ENCODE assay signal across 8 mouse cellular contexts in genomic region chr11:5059704-5060156, GRCm38 (mm10). TPM values are rescaled to one million over a fixed set of nuclear protein-coding genes. Genes with fewer than 3 reads are reported as not detected.
DNase-seq lines count a peak whose midpoint lies in the region; ATAC-seq and TF ChIP-seq lines count a peak whose summit lies in the region.

No protein-coding gene starts in this region.

- H3K27ac ChIP-seq in forebrain, embryonic 13.5 days, result no peak overlapping the region
- no peak overlapping the region for H3K27ac ChIP-seq in midbrain, postnatal 0 days (ENCODE audit: low read depth, low read length)

- peak; percentile 90 for TF ChIP-seq CTCF in midbrain, postnatal 0 days (IDR thresholded peaks at IDR 0.05)

- H3K4me3 ChIP-seq in forebrain, embryonic 13.5 days, result no peak overlapping the region
- no peak overlapping the region for H3K4me3 ChIP-seq in midbrain, postnatal 0 days (ENCODE audit: low read depth, low read length)

- peaks cover 95% of the 10 kb centered on the region for H3K27me3 ChIP-seq in forebrain, embryonic 13.5 days
- peaks cover 46% of the 10 kb centered on the region for H3K27me3 ChIP-seq in midbrain, postnatal 0 days (ENCODE audit: insufficient read depth, low read length)

- H3K36me3 ChIP-seq in forebrain, embryonic 13.5 days (ENCODE audit: poor library complexity, severe bottlenecking), result 0 out of 2 replicates have a peak, but pooled peaks cover 5% of the 10 kb centered on the region
- peaks cover 7% of the 10 kb centered on the region for H3K36me3 ChIP-seq in midbrain, postnatal 0 days (ENCODE audit: insufficient read depth, low read length)

- peak overlapping the region; percentile 8; the same call in 1 of the 2 replicates for H3K9ac ChIP-seq in forebrain, embryonic 13.5 days
- H3K9ac ChIP-seq in midbrain, postnatal 0 days (replicated peaks; ENCODE audit: low read length, poor library complexity, severe bottlenecking), result no peak overlapping the region

- ATAC-seq in forebrain, embryonic 13.5 days, result no peak
- ATAC-seq in midbrain, postnatal 0 days (ENCODE audit: low FRiP score), result no peak

- H3K4me2 ChIP-seq in forebrain, embryonic 13.5 days, result no peak overlapping the region
- no peak overlapping the region for H3K4me2 ChIP-seq in midbrain, postnatal 0 days (ENCODE audit: low read depth, low read length, poor library complexity, severe bottlenecking)

- H3K4me1 ChIP-seq in forebrain, embryonic 13.5 days, result peaks cover 71% of the 10 kb centered on the region
- peaks cover 18% of the 10 kb centered on the region; the same call in 1 of the 2 replicates for H3K4me1 ChIP-seq in midbrain, postnatal 0 days (ENCODE audit: insufficient read depth, low read length)

- WGBS in forebrain, embryonic 13.5 days, result 8% methylated on average over 27 of the region's 27 CpGs
- WGBS in midbrain, postnatal 0 days, result 13% methylated on average over 27 of the region's 27 CpGs

- H3K9me3 ChIP-seq in forebrain, embryonic 13.5 days (replicated peaks), result no peaks in the 10 kb centered on the region
- no peaks in the 10 kb centered on the region for H3K9me3 ChIP-seq in midbrain, postnatal 0 days (ENCODE audit: low read length)

- intact Hi-C loops in left cerebral cortex, postnatal 14 days (cut with DNase I), result no loop called here

- peak; percentile 57 for DNase-seq in gastrocnemius, postnatal 10 days
- DNase-seq in gastrocnemius, postnatal 25 days, result no peak
- peak; percentile 29 for DNase-seq in thymus, postnatal 14 days
- DNase-seq in thymus, adult 18-20 months, result no peak
- peak; percentile 66 to 84 for DNase-seq in left cerebral cortex, postnatal 14 days (ENCODE audit: low spot score in 2 of 2)
- DNase-seq in midbrain, postnatal 0 days (ENCODE audit: low spot score), result peak; percentile 53
- no peak for DNase-seq in adipocyte (ENCODE audit: low spot score)

RNA-seq across cellular contexts. Expression of gene Rasl10a, which starts 1.8 kb away (rescaled TPM):
- under 1 TPM; 0.42 to 0.56 TPM for total RNA-seq in gastrocnemius, postnatal 10 days (2021)
- total RNA-seq in gastrocnemius, postnatal 25 days (2021), result not detected
- 0.43 TPM in 1 of 2 replicates, not detected in the other for polyA plus RNA-seq in forebrain, embryonic 13.5 days (2015; fragmentation: Nextera tagmentation; extraction: Ambion mirVana)
- 10 to 100 TPM; 61.7 to 63.2 TPM for total RNA-seq in left cerebral cortex, postnatal 14 days (2021)
- total RNA-seq in midbrain, postnatal 0 days (2014; rRNA removed), result 3.1 and 6.2 TPM in 2 replicates
- polyA plus RNA-seq in midbrain, postnatal 0 days (2015; fragmentation: Nextera tagmentation; extraction: Ambion mirVana), result 3.6 and 4.6 TPM in 2 replicates

RNA-seq across cellular contexts. Expression of gene Gas2l1, which starts 5.4 kb away (rescaled TPM):
- total RNA-seq in gastrocnemius, postnatal 10 days (2021), result 10 to 100 TPM; 12.9 to 15.5 TPM
- 1 to 10 TPM; 6.0 to 9.4 TPM for total RNA-seq in gastrocnemius, postnatal 25 days (2021)
- 13.2 and 15.2 TPM in 2 replicates for polyA plus RNA-seq in forebrain, embryonic 13.5 days (2015; fragmentation: Nextera tagmentation; extraction: Ambion mirVana)
- 10 to 100 TPM; 60.9 to 70.2 TPM for total RNA-seq in left cerebral cortex, postnatal 14 days (2021)
- 33.8 and 43.8 TPM in 2 replicates for total RNA-seq in midbrain, postnatal 0 days (2014; rRNA removed)
- polyA plus RNA-seq in midbrain, postnatal 0 days (2015; fragmentation: Nextera tagmentation; extraction: Ambion mirVana), result 17.6 and 18.5 TPM in 2 replicates

RNA-seq across cellular contexts. Expression of gene Rhbdd3, which starts 39.0 kb away (rescaled TPM):
- total RNA-seq in gastrocnemius, postnatal 10 days (2021), result 10 to 100 TPM; 21.5 to 24.8 TPM
- 10 to 100 TPM; 19.3 to 24.1 TPM for total RNA-seq in gastrocnemius, postnatal 25 days (2021)
- polyA plus RNA-seq in forebrain, embryonic 13.5 days (2015; fragmentation: Nextera tagmentation; extraction: Ambion mirVana), result 25.8 and 26.3 TPM in 2 replicates
- 10 to 100 TPM; 21.7 to 24.6 TPM for total RNA-seq in left cerebral cortex, postnatal 14 days (2021)
- total RNA-seq in midbrain, postnatal 0 days (2014; rRNA removed), result 48.0 and 67.1 TPM in 2 replicates
- polyA plus RNA-seq in midbrain, postnatal 0 days (2015; fragmentation: Nextera tagmentation; extraction: Ambion mirVana), result 50.4 and 54.6 TPM in 2 replicates

RNA-seq across cellular contexts. Expression of gene Ewsr1, which starts 39.3 kb away (rescaled TPM):
- 100 to 1,000 TPM; 141 to 189 TPM for total RNA-seq in gastrocnemius, postnatal 10 days (2021)
- total RNA-seq in gastrocnemius, postnatal 25 days (2021), result 10 to 100 TPM; 69.3 to 82.6 TPM
- polyA plus RNA-seq in forebrain, embryonic 13.5 days (2015; fragmentation: Nextera tagmentation; extraction: Ambion mirVana), result 808 and 853 TPM in 2 replicates
- total RNA-seq in left cerebral cortex, postnatal 14 days (2021), result 100 to 1,000 TPM; 288 to 295 TPM
- 315 and 338 TPM in 2 replicates for total RNA-seq in midbrain, postnatal 0 days (2014; rRNA removed)
- 353 and 371 TPM in 2 replicates for polyA plus RNA-seq in midbrain, postnatal 0 days (2015; fragmentation: Nextera tagmentation; extraction: Ambion mirVana)

Comparison
In these comparisons a context has a peak if more than half of its experiments do, and no peak if none do; other contexts are left out.
1. DNase-seq: peak in gastrocnemius, postnatal 10 days (single experiment), thymus, postnatal 14 days (single experiment), left cerebral cortex, postnatal 14 days (2 of 2) and midbrain, postnatal 0 days (single experiment); none in gastrocnemius, postnatal 25 days (single experiment), thymus, adult 18-20 months (0 of 2) and adipocyte (single experiment).